Mouse (Mus musculus) hindbrain, embryonic 13.5 days (tissue): Measurements from ENCODE around the gene Zzef1. TPM values are rescaled to one million over a fixed set of nuclear protein-coding genes. Genes with fewer than 3 reads are reported as not detected.

Experiments used
- ATAC-seq: fragments of 200-750 bp; cut with Nextera tagmentation; 2 replicates; pipeline ENCODE4 v1.8.0; 2017; ENCODE audit warnings: moderate TSS enrichment; ENCODE audit not compliant: low FRiP score
- H3K27ac ChIP-seq: fragments of 300-500 bp; sonication (generic); 2 replicates; pipeline ENCODE4 v1.5.1; 2015; ENCODE audit warnings: inconsistent platforms, mild to moderate bottlenecking, moderate library complexity
- H3K27me3 ChIP-seq: fragments of 300-500 bp; sonication (generic); 2 replicates; pipeline ENCODE4 v1.6.1; 2015; ENCODE audit warnings: mild to moderate bottlenecking, inconsistent platforms
- H3K36me3 ChIP-seq: fragments of 300-500 bp; sonication (generic); 2 replicates; pipeline ENCODE4 v1.6.1; 2015; ENCODE audit warnings: mild to moderate bottlenecking, inconsistent platforms
- H3K4me1 ChIP-seq: fragments of 300-500 bp; sonication (generic); replicated peaks from 2 replicates; pipeline ENCODE4 v1.6.1; 2015; ENCODE audit warnings: inconsistent platforms
- H3K4me2 ChIP-seq: fragments of 300-500 bp; sonication (generic); 2 replicates; pipeline ENCODE4 v1.6.1; 2015; ENCODE audit warnings: inconsistent platforms, mild to moderate bottlenecking, moderate library complexity
- H3K4me3 ChIP-seq: fragments of 300-500 bp; sonication (generic); 2 replicates; pipeline ENCODE4 v1.5.1; 2015; ENCODE audit warnings: mild to moderate bottlenecking, inconsistent platforms
- H3K9ac ChIP-seq: fragments of 300-500 bp; sonication (generic); 2 replicates; pipeline ENCODE4 v1.6.1; 2015; ENCODE audit warnings: mild to moderate bottlenecking, inconsistent platforms
- H3K9me3 ChIP-seq: fragments of 300-500 bp; sonication (generic); 2 replicates; pipeline ENCODE4 v1.6.1; 2016; ENCODE audit warnings: inconsistent platforms
- WGBS: fragments of 180-500 bp; shearing (Covaris S2); methylation state at CpG from one replicate; pipeline ENCODE4 v1.1.7; 2015; 5-methylcytosine and 5-hydroxymethylcytosine counted together
- polyA plus RNA-seq: library from polyadenylated mRNA; unstranded; fragments of >200 nt; fragmentation: Nextera tagmentation; extraction: Ambion mirVana; gene quantifications from 2 replicates; pipeline ENCODE4 v1.2.1, GENCODE M21; 2015

Zzef1 gene
- polyA plus RNA-seq, 1 experiment from 2014 or later, result 14.2 TPM

- Histone ChIP-seq H3K4me2 (no peak overlapping the region), H3K27me3 (no peaks in the 10 kb centered on the region), H3K36me3 (no peaks in the 10 kb centered on the region), H3K9me3 (no peaks in the 10 kb centered on the region), H3K9ac (no peak overlapping the region), H3K4me1 (no peaks in the 10 kb centered on the region), H3K4me3 (no peak overlapping the region), H3K27ac (no peak overlapping the region)
- 72% methylated on average over 2 of the region's 2 CpGs for WGBS
- no peak for ATAC-seq
These were observed 13.9 kb upstream of the Zzef1 start for GRCm38 (mm10) chr11:72782103-72782502.

- no peak for ATAC-seq
- H3K27me3 ChIP-seq, result no peaks in the 10 kb centered on the region
- no peak overlapping the region for H3K27ac ChIP-seq
- no peaks in the 10 kb centered on the region for H3K4me1 ChIP-seq
- 87% methylated on average over 3 of the region's 3 CpGs for WGBS
- no peak overlapping the region for H3K9ac ChIP-seq
- no peak overlapping the region for H3K4me3 ChIP-seq
- H3K9me3 ChIP-seq, result no peaks in the 10 kb centered on the region
- H3K4me2 ChIP-seq, result no peak overlapping the region
- no peaks in the 10 kb centered on the region for H3K36me3 ChIP-seq
These were observed 13.5 kb upstream of the Zzef1 start for GRCm38 (mm10) chr11:72782503-72782902.

GRCm38 (mm10) chr11:72792033-72792432, 4.0 kb upstream of the Zzef1 start:
- no peak overlapping the region for H3K4me2 ChIP-seq
- H3K4me3 ChIP-seq, result no peak overlapping the region
- H3K27ac ChIP-seq, result no peak overlapping the region
- H3K27me3 ChIP-seq, result no peaks in the 10 kb centered on the region
- peaks cover 10% of the 10 kb centered on the region for H3K4me1 ChIP-seq
- ATAC-seq, result no peak
- H3K9me3 ChIP-seq, result no peaks in the 10 kb centered on the region
- no peaks in the 10 kb centered on the region for H3K36me3 ChIP-seq
- no peak overlapping the region for H3K9ac ChIP-seq

GRCm38 (mm10) chr11:72795149-72795454, 924 bp upstream of the Zzef1 start:
- H3K27ac ChIP-seq, result peak overlapping the region; percentile 96
- H3K4me2 ChIP-seq, result peak overlapping the region; percentile 83
- H3K36me3 ChIP-seq, result no peaks in the 10 kb centered on the region
- no peaks in the 10 kb centered on the region for H3K27me3 ChIP-seq
- peak overlapping the region; percentile 99 for H3K4me3 ChIP-seq
- 20% methylated on average over 14 of the region's 14 CpGs for WGBS
- H3K4me1 ChIP-seq, result peaks cover 29% of the 10 kb centered on the region
- peak; percentile 53 for ATAC-seq
- H3K9ac ChIP-seq, result peak overlapping the region; percentile 94
- no peaks in the 10 kb centered on the region for H3K9me3 ChIP-seq

DNA sequence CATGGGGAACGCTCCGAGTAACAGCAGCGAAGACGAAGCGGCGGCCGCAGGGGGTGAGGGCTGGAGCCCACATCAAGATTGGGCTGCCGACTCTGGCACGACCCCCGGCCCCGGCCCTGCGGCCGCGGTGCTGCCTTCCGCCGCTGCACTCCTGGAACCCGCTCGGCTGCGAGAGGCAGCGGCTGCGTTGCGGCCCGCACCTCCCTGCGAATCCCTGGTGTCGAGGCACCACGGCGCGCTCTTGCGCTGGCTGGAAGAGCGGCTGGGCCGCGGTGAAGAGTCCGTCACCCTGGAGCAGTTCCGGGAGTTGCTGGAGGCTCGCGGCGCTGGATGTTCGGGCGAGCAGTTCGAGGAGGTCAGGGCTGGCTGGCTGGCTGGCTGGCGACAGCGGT, 266 bp downstream of the Zzef1 start:
- H3K4me3 ChIP-seq, result peak overlapping the region; percentile 99
- under 1% methylated on average over 42 of the region's 42 CpGs for WGBS
- no peaks in the 10 kb centered on the region for H3K27me3 ChIP-seq
- H3K27ac ChIP-seq, result peak overlapping the region; percentile 96
- peak; percentile 38; the same call in 1 of the 2 replicates for ATAC-seq
- H3K36me3 ChIP-seq, result no peaks in the 10 kb centered on the region
- no peaks in the 10 kb centered on the region for H3K9me3 ChIP-seq
- H3K4me1 ChIP-seq, result peaks cover 29% of the 10 kb centered on the region
- peak overlapping the region; percentile 94 for H3K9ac ChIP-seq
- H3K4me2 ChIP-seq, result peak overlapping the region; percentile 83

GRCm38 (mm10) chr11:72796773-72797338, 830 bp downstream of the Zzef1 start:
- Histone ChIP-seq H3K27me3 (no peaks in the 10 kb centered on the region), H3K9ac (peak overlapping the region; percentile 94), H3K27ac (peak overlapping the region; percentile 96), H3K36me3 (no peaks in the 10 kb centered on the region), H3K4me2 (peak overlapping the region; percentile 83), H3K9me3 (no peaks in the 10 kb centered on the region), H3K4me1 (peaks cover 29% of the 10 kb centered on the region), H3K4me3 (peak overlapping the region; percentile 99)
- no peak; the same call in 1 of the 2 replicates for ATAC-seq
- 22% methylated on average over 10 of the region's 10 CpGs for WGBS

GRCm38 (mm10) chr11:72798112-72798511, 2.1 kb downstream of the Zzef1 start:
- H3K9ac ChIP-seq, result no peak overlapping the region
- no peaks in the 10 kb centered on the region for H3K36me3 ChIP-seq
- ATAC-seq, result no peak
- H3K27ac ChIP-seq, result no peak overlapping the region
- no peaks in the 10 kb centered on the region for H3K9me3 ChIP-seq
- H3K4me1 ChIP-seq, result peaks cover 29% of the 10 kb centered on the region
- H3K27me3 ChIP-seq, result no peaks in the 10 kb centered on the region
- no peak overlapping the region for H3K4me2 ChIP-seq
- H3K4me3 ChIP-seq, result no peak overlapping the region

DNA sequence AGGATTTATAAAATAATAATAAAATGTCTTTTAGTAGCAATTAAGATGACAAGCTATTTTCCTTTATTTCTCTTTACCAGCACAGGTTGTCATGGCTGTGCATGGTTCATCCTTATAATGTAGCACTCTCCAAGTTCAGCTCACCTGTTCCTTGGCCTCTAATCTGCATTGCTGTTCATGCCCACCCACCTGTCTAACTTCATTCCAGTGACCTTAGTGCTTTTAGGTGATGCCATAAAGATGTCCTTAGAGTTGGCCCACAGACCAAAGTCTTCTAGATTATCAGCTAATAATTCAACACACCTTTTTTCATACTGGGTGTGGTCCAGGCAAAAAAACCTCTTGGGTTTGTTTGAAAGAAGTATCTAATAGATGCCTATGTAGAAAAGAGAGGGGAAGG, 5.2 kb downstream of the Zzef1 start:
- no peak overlapping the region for H3K9ac ChIP-seq
- no peak overlapping the region for H3K4me2 ChIP-seq
- no peaks in the 10 kb centered on the region for H3K9me3 ChIP-seq
- no peak overlapping the region for H3K4me3 ChIP-seq
- no peak for ATAC-seq
- H3K4me1 ChIP-seq, result peaks cover 24% of the 10 kb centered on the region
- H3K27me3 ChIP-seq, result no peaks in the 10 kb centered on the region
- H3K36me3 ChIP-seq, result 0 out of 2 replicates have a peak, but pooled peaks cover 2% of the 10 kb centered on the region
- no peak overlapping the region for H3K27ac ChIP-seq

DNA sequence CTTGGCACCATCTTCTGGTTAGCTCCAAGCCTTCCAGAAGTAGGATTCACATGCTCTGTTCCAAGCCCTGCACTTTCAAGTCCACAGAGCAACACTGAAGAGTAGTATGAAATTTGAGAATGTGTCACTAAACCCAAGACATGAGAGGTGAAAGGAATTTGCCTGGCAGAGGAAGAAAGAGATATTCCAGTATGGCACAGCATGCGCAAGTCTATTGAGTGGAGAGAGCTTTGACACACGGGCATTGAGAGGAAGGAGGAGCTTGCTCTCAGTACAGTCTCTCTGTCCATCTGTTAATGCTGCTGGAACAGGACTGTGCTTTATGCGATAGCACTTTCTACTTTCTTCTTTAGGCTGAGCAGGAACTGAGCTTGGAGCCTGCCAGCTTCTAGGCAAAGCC, 7.0 kb downstream of the Zzef1 start:
- H3K4me3 ChIP-seq, result no peak overlapping the region
- peaks cover 15% of the 10 kb centered on the region for H3K4me1 ChIP-seq
- 77% methylated on average over 3 of the region's 3 CpGs for WGBS
- H3K27me3 ChIP-seq, result no peaks in the 10 kb centered on the region
- H3K36me3 ChIP-seq, result 0 out of 2 replicates have a peak, but pooled peaks cover 2% of the 10 kb centered on the region
- no peak overlapping the region for H3K4me2 ChIP-seq
- no peak overlapping the region for H3K27ac ChIP-seq
- no peak overlapping the region for H3K9ac ChIP-seq
- ATAC-seq, result no peak
- no peaks in the 10 kb centered on the region for H3K9me3 ChIP-seq

DNA sequence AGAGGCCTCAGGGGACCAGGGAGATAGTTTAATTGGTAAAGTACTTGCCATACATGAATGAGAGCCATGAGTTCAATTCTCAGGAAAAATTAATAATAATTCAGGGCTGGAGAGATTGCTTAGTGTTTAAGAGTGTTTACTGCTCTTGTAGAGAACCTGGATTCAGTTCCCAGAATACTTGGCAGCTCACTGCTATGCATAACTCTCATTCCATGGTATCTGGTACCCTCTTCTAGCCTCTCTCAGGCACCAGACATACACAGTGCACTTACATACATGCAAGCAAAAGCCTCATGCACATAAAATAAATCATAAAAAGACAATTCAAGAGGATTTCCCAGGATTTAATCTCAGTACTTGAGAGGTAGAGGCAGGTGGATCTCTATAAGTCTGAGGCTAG, 8.6 kb downstream of the Zzef1 start:
- H3K4me1 ChIP-seq, result peaks cover 4% of the 10 kb centered on the region; the same call in 1 of the 2 replicates

GRCm38 (mm10) chr11:72805232-72805631, 9.2 kb downstream of the Zzef1 start:
- Histone ChIP-seq H3K27ac (no peak overlapping the region), H3K36me3 (0 out of 2 replicates have a peak, but pooled peaks cover 2% of the 10 kb centered on the region), H3K9ac (no peak overlapping the region), H3K4me1 (peaks cover 4% of the 10 kb centered on the region; the same call in 1 of the 2 replicates), H3K9me3 (no peaks in the 10 kb centered on the region), H3K27me3 (no peaks in the 10 kb centered on the region), H3K4me3 (no peak overlapping the region), H3K4me2 (no peak overlapping the region)
- ATAC-seq, result no peak
- WGBS, result 90% methylated on average over 3 of the region's 3 CpGs

More for the DNA sequence above, 8.6 kb downstream of the Zzef1 start:
- Histone ChIP-seq H3K9me3 (no peaks in the 10 kb centered on the region), H3K36me3 (0 out of 2 replicates have a peak, but pooled peaks cover 2% of the 10 kb centered on the region), H3K9ac (no peak overlapping the region), H3K4me3 (no peak overlapping the region), H3K27me3 (no peaks in the 10 kb centered on the region), H3K27ac (no peak overlapping the region), H3K4me2 (no peak overlapping the region)
- ATAC-seq, result no peak

GRCm38 (mm10) chr11:72806556-72806955, 10.5 kb downstream of the Zzef1 start:
- H3K4me1 ChIP-seq, result peaks cover 4% of the 10 kb centered on the region; the same call in 1 of the 2 replicates
- H3K4me3 ChIP-seq, result no peak overlapping the region
- H3K9me3 ChIP-seq, result no peaks in the 10 kb centered on the region
- no peaks in the 10 kb centered on the region for H3K27me3 ChIP-seq
- H3K9ac ChIP-seq, result no peak overlapping the region
- no peak overlapping the region for H3K4me2 ChIP-seq
- 65% methylated on average over 2 of the region's 2 CpGs for WGBS
- H3K27ac ChIP-seq, result no peak overlapping the region
- ATAC-seq, result no peak
- H3K36me3 ChIP-seq, result 0 out of 2 replicates have a peak, but pooled peaks cover 2% of the 10 kb centered on the region

GRCm38 (mm10) chr11:72807992-72808391, 12.0 kb downstream of the Zzef1 start:
- no peak overlapping the region for H3K4me3 ChIP-seq

More at GRCm38 (mm10) chr11:72807992-72808391, 12.0 kb downstream of the Zzef1 start:
- WGBS, result 85% methylated on average over 4 of the region's 4 CpGs
- Histone ChIP-seq H3K9ac (no peak overlapping the region), H3K27ac (no peak overlapping the region), H3K36me3 (0 out of 2 replicates have a peak, but pooled peaks cover 2% of the 10 kb centered on the region), H3K4me2 (no peak overlapping the region), H3K27me3 (no peaks in the 10 kb centered on the region), H3K4me1 (peaks cover 4% of the 10 kb centered on the region; the same call in 1 of the 2 replicates), H3K9me3 (no peaks in the 10 kb centered on the region)
- ATAC-seq, result no peak
